Mouse (Mus musculus) cerebellum, adult 18-20 months (tissue): Measurements from ENCODE around the gene Gm7247.
"Not testable (repeated sequence)": the region's sequence is repeated elsewhere in the genome, so short reads cannot be mapped to it uniquely, and the experiment has no call there.

Source experiments
- DNase-seq, 2 experiments: peaks; one replicate each; pipeline ENCODE4 v3.0.0; 2021

Gene Gm7247

DNA sequence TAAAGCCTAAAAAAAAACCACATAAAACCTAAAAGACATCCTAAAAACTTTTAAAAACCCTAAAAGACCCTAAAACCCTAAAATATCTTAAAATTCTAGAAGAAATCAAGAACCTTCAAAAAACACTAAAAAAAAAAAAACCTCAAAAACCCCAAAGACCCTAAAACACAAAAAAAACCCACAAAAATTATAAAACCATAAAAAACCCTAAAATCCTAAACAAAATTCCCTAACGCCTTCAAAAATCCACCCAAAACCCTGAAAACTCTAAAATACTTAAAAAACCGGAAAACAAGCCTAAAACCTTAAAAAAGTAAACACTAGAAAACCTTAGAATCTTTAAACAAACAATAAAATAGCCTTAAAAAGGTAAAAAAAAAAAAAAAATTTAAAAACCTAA is 136.4 kb downstream of the Gm7247 start:
- no peak for DNase-seq

DNA sequence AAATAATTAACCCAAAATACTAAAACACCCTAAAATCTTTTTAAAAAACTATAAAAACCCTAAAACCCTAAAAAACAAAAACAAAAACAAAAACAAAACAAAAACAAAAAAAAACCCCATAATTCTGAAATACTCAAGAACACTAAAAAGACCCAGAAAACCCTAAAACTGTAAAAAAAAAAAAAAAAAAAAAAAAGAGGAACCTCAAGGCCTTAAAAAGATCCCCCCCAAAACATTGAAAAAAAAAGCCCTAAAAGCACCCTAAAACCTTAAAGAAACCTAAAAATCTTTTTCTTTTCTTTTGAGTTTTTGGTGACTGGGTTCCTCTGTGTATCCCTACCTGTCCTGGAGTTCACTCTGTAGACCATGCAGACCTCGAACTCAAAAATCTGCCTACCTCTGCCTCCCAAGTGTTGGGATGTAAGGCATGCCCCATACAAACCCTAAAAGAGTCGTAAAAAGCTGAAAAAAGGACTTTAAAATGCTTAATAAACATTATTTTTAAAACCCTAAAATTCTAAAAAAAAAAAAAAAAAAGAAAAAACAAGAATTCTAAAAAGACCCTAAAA is 138.2 kb downstream of the Gm7247 start:
- DNase-seq, result no peak

DNA sequence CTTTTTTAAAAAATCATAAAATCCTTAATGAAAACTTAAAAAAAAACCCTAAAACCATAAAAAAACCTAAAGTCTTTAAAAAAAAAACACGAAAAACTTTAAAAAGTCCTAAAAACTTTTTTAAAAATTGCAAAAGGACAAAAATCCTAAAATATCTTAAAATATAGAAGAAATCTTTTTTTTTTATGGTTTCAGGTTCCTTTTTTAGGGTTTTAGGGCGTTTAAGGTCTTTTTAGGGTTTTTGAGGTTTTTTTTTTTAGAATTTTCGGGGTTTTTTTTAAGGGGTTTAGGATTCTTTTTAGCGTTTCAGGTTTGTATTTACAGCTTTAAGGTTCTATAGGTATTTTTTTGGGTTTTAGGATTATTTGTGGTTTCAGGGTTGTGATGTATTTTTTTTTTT is 138.9 kb downstream of the Gm7247 start:
- DNase-seq, result no peak

DNA sequence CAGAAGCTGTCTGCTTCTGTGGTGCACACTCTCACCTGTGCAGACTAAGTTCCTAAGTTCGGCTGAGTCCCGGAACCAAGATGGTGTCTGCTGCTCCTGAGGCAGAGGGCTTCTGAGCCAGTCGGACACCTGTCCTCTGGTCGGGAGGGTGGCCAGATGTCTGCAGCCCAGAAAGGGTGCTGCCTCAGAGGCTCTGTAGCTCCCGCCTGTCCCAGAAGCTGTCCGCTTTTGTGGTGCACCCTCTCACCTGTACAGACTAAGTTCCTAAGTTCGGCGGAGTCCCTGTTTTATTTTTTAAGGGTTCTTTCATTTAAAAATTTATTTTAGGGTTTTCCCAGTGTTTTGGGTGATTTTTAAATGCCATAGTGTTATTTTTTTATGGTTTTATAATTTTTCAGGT is 145.9 kb downstream of the Gm7247 start:
- DNase-seq, result no peak

DNA sequence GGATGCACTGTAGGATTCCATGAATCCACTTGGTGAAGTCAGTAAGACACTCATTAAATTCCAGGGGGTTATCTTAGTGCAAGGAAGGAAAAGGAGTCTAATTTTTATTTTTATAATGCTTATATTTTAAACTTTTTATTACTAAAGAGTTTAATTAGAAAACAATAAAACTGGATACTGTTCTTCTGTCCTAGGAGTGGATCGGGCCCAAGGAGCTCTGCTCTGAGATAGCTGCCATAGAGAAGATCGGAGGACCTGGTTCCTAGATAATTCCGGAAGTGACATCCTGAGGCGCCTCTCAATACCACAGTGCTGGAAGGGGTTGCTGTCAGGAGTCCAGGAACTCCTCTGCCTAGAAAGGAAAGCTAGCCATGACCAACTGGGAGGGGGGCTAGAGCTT is 190.9 kb downstream of the Gm7247 start, which contains the start of gene Gm5622:
Gm5622 (plus strand) TSS at position 301 of the 400 bp plus-strand sequence.
- no peak for DNase-seq

DNA sequence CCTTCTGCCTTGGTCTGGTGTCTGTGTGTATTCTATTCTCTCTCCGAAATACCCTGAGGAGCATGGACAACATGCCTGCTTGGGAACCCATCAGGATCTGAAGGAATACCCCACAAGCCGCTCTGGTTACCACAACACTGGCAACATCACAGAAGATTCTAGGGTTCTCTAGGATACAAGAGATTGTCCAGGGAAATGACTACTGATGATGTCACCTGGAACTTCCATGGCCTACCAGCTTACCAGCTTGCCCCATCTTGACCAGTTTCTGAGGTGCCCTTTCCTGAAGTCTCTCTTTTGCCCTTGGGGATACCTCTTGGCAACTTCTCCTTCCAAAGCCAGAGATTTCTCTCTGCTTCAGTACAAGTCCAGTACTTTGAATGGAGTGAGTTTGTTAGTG is 212.4 kb downstream of the Gm7247 start, which contains the start of gene Gm17175:
Gm17175 (minus strand) TSS at position 101 of the 400 bp plus-strand sequence.
- DNase-seq, result not testable (repeated sequence)

DNA sequence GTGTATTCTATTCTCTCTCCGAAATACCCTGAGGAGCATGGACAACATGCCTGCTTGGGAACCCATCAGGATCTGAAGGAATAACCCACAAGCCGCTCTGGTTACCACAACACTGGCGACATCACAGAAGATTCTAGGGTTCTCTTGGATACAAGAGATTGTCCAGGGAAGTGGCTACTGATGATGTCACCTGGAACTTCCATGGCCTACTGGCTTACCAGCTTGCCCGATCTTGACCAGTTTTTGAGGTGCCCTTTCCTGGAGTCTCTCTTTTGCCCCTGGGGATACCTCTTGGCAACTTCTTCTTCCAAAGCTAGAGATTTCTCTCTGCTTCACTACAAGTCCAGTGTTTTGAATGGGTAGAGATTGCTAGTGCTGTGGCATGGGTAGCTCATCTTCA is 230.5 kb downstream of the Gm7247 start, which contains the start of gene Gm17174:
Gm17174 (minus strand) TSS at position 101 of the 400 bp plus-strand sequence.
- not testable (repeated sequence) for DNase-seq

DNA sequence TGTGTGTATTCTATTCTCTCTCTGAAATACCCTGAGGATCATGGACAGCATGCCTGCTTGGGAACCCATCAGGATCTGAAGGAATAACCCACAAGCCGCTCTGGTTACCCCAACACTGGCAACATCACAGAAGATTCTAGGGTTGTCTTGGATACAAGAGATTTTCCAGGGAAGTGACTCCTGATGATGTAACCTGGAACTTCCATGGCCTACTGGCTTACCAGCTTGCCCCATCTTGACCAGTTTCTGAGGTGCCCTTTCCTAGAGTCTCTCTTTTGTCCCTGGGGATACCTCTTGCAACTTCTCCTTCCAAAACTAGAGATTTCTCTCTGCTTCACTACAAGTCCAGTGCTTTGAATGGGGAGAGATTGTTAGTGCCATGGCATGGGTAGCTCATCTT is 249.7 kb downstream of the Gm7247 start, which contains the start of gene Gm17078:
Gm17078 (minus strand) TSS at position 101 of the 400 bp plus-strand sequence.
- no peak for DNase-seq
